Mouse (Mus musculus): ENCODE measurements around the gene Supt7l. TPM values are rescaled to one million over a fixed set of nuclear protein-coding genes. Genes with fewer than 3 reads are reported as not detected.

Supt7l gene
- polyA plus RNA-seq, 1 experiment, result 22.2 TPM

- DNase-seq (ENCODE audit: low read depth), result no peak
- no peak for TF ChIP-seq POLR2A (IDR thresholded peaks at IDR 0.05; ENCODE audit: borderline replicate concordance, extremely low read depth, insufficient read depth, insufficient read length, poor library complexity, severe bottlenecking)
- no peak for TF ChIP-seq CTCF (IDR thresholded peaks at IDR 0.05; ENCODE audit: borderline replicate concordance, extremely low read depth, insufficient read depth, insufficient read length)
Measured at GRCm38 (mm10) chr5:31559401-31559800, 31.8 kb upstream of the Supt7l start.

- peak; percentile 5 for DNase-seq (ENCODE audit: low read depth)
- no peak for TF ChIP-seq POLR2A (IDR thresholded peaks at IDR 0.05; ENCODE audit: borderline replicate concordance, extremely low read depth, insufficient read depth, insufficient read length, poor library complexity, severe bottlenecking)
- no peak for TF ChIP-seq CTCF (IDR thresholded peaks at IDR 0.05; ENCODE audit: borderline replicate concordance, extremely low read depth, insufficient read depth, insufficient read length)
Measured at GRCm38 (mm10) chr5:31535228-31535627, 7.6 kb upstream of the Supt7l start.

- no peak for DNase-seq (ENCODE audit: low read depth)
- TF ChIP-seq POLR2A (IDR thresholded peaks at IDR 0.05; ENCODE audit: borderline replicate concordance, extremely low read depth, insufficient read depth, insufficient read length, poor library complexity, severe bottlenecking), result no peak
- TF ChIP-seq CTCF (IDR thresholded peaks at IDR 0.05; ENCODE audit: borderline replicate concordance, extremely low read depth, insufficient read depth, insufficient read length), result no peak
Measured at GRCm38 (mm10) chr5:31528560-31528959, 953 bp upstream of the Supt7l start.

GRCm38 (mm10) chr5:31527117-31527680 lies 408 bp downstream of the Supt7l start:
- no peak for TF ChIP-seq POLR2A (IDR thresholded peaks at IDR 0.05; ENCODE audit: borderline replicate concordance, extremely low read depth, insufficient read depth, insufficient read length, poor library complexity, severe bottlenecking)
- no peak for TF ChIP-seq CTCF (IDR thresholded peaks at IDR 0.05; ENCODE audit: borderline replicate concordance, extremely low read depth, insufficient read depth, insufficient read length)
- no peak for DNase-seq (ENCODE audit: low read depth)

GRCm38 (mm10) chr5:31526354-31527116 lies 1.1 kb downstream of the Supt7l start, which contains the start of gene Slc4a1ap:
Gene Slc4a1ap, plus strand, starts transcription at chr5:31526995.
- TF ChIP-seq POLR2A (IDR thresholded peaks at IDR 0.05; ENCODE audit: borderline replicate concordance, extremely low read depth, insufficient read depth, insufficient read length, poor library complexity, severe bottlenecking) (peak; percentile 10; the same call in 1 of the 2 replicates), CTCF (IDR thresholded peaks at IDR 0.05; ENCODE audit: borderline replicate concordance, extremely low read depth, insufficient read depth, insufficient read length) (no peak)
- DNase-seq (ENCODE audit: low read depth), result peak; percentile 94

GRCm38 (mm10) chr5:31520556-31520955 lies 7.1 kb downstream of the Supt7l start:
- no peak for TF ChIP-seq POLR2A (IDR thresholded peaks at IDR 0.05; ENCODE audit: borderline replicate concordance, extremely low read depth, insufficient read depth, insufficient read length, poor library complexity, severe bottlenecking)
- no peak for TF ChIP-seq CTCF (IDR thresholded peaks at IDR 0.05; ENCODE audit: borderline replicate concordance, extremely low read depth, insufficient read depth, insufficient read length)
- no peak for DNase-seq (ENCODE audit: low read depth)

- no peak for DNase-seq (ENCODE audit: low read depth)
- TF ChIP-seq POLR2A (IDR thresholded peaks at IDR 0.05; ENCODE audit: borderline replicate concordance, extremely low read depth, insufficient read depth, insufficient read length, poor library complexity, severe bottlenecking) (no peak), CTCF (IDR thresholded peaks at IDR 0.05; ENCODE audit: borderline replicate concordance, extremely low read depth, insufficient read depth, insufficient read length) (no peak)
Measured at GRCm38 (mm10) chr5:31512481-31512880, 15.1 kb downstream of the Supt7l start.

- TF ChIP-seq POLR2A (IDR thresholded peaks at IDR 0.05; ENCODE audit: borderline replicate concordance, extremely low read depth, insufficient read depth, insufficient read length, poor library complexity, severe bottlenecking), result no peak
- TF ChIP-seq CTCF (IDR thresholded peaks at IDR 0.05; ENCODE audit: borderline replicate concordance, extremely low read depth, insufficient read depth, insufficient read length), result no peak
- DNase-seq (ENCODE audit: low read depth), result no peak
Measured at GRCm38 (mm10) chr5:31504843-31505242, 22.8 kb downstream of the Supt7l start.

- peak; percentile 97 for DNase-seq (ENCODE audit: low read depth)
- TF ChIP-seq POLR2A (IDR thresholded peaks at IDR 0.05; ENCODE audit: borderline replicate concordance, extremely low read depth, insufficient read depth, insufficient read length, poor library complexity, severe bottlenecking), result peak; percentile 36; the same call in 1 of the 2 replicates
- no peak for TF ChIP-seq CTCF (IDR thresholded peaks at IDR 0.05; ENCODE audit: borderline replicate concordance, extremely low read depth, insufficient read depth, insufficient read length)
Measured at GRCm38 (mm10) chr5:31494513-31495297, 32.9 kb downstream of the Supt7l start, which contains the start of gene Gpn1. Gene Gpn1, plus strand, starts transcription at chr5:31494741.

- no peak for TF ChIP-seq POLR2A (IDR thresholded peaks at IDR 0.05; ENCODE audit: borderline replicate concordance, extremely low read depth, insufficient read depth, insufficient read length, poor library complexity, severe bottlenecking)
- TF ChIP-seq CTCF (IDR thresholded peaks at IDR 0.05; ENCODE audit: borderline replicate concordance, extremely low read depth, insufficient read depth, insufficient read length), result no peak
- DNase-seq (ENCODE audit: low read depth), result no peak
Measured at GRCm38 (mm10) chr5:31492031-31492430, 35.6 kb downstream of the Supt7l start.
